Mouse (Mus musculus): ENCODE measurements around the gene Alk. TPM values are rescaled to one million over a fixed set of nuclear protein-coding genes. Genes with fewer than 3 reads are reported as not detected.
A peak's percentile ranks its signal among the peaks of the same experiment; 100 is the strongest.

Alk gene
- polyA plus RNA-seq, 1 experiment from 2014 or later: 2.0 TPM

DNA sequence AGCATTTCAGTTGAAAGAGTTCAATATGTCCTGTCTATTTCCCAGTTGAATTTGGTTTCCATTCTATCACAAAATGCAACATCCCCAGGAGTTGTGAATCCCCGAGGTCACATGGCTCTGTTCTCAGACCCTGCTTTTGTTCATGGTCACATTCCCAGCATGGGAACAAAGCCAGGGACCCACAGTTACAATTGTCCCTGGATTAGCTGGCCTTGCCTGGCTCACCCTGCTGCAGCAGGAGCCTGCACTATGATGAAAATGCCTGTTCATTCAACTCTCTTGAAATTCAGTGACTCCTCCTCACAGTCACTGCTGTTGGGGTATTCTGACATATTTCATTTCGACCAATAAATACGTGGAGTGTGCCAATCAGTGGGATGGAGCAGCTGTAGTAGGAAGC, 318.5 kb downstream of the Alk start:
- ATAC-seq: no peak
- no peak overlapping the region for H3K4me3 ChIP-seq

DNA sequence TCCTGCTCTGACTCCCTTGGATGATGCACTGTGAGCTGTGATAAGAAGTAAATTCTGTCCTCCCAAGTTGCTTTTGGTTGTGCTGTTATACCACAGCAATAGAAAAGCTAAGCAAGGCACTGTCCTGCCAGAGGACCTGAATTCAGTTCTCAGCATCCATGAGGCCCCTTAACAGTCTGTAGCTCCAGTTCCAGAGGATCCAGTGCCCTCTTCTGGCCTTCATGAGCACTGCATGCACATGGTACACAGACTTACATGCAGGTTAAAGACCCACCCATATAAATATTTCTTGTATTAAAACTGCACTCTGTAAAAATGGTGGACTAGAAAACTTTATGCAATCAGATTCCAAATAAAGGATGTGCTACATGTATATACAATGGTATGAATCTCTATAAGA, 326.1 kb downstream of the Alk start:
- H3K9me3 ChIP-seq (replicated peaks): 0 out of 2 replicates have a peak, but pooled peaks cover 3% of the 10 kb centered on the region
- no peak for ATAC-seq
- no peak overlapping the region for H3K27ac ChIP-seq
- no peaks in the 10 kb centered on the region for H3K27me3 ChIP-seq
- no peak overlapping the region for H3K4me3 ChIP-seq
- no peak overlapping the region for H3K9ac ChIP-seq
- H3K36me3 ChIP-seq (ENCODE audit: poor library complexity, severe bottlenecking): no peaks in the 10 kb centered on the region
- H3K4me2 ChIP-seq: no peak overlapping the region
- no peaks in the 10 kb centered on the region for H3K4me1 ChIP-seq

More for the DNA sequence above, 318.5 kb downstream of the Alk start:
- H3K9ac ChIP-seq: no peak overlapping the region
- H3K9me3 ChIP-seq (replicated peaks): no peaks in the 10 kb centered on the region
- H3K27me3 ChIP-seq: no peaks in the 10 kb centered on the region
- no peaks in the 10 kb centered on the region for H3K36me3 ChIP-seq (ENCODE audit: poor library complexity, severe bottlenecking)
- WGBS: 5% methylated on average over 3 of the region's 3 CpGs
- no peak overlapping the region for H3K4me2 ChIP-seq
- H3K4me1 ChIP-seq: 0 out of 2 replicates have a peak, but pooled peaks cover 7% of the 10 kb centered on the region
- H3K27ac ChIP-seq: no peak overlapping the region

DNA sequence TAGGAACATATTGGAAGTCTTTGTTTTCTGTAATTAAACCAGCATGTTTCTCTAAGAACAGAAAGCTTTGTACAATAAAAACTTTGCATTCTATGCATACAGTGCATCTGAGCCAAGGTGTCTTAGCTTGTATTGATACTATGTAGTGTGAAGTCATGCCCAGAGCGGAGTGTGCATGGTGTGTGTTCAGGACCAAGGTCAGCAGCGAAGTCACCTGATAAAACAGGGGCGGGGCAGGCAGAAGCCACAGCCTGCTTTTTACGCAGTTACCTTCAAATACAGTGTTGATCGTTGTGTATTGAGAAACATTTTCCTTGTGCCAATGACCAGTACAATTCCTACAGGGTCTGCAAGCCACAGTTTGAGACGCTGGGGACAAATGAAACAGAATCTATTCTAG, 327.6 kb downstream of the Alk start:
- Histone ChIP-seq H3K36me3 (ENCODE audit: poor library complexity, severe bottlenecking) (no peaks in the 10 kb centered on the region), H3K9ac (no peak overlapping the region), H3K4me2 (no peak overlapping the region), H3K9me3 (replicated peaks) (0 out of 2 replicates have a peak, but pooled peaks cover 3% of the 10 kb centered on the region), H3K27ac (no peak overlapping the region), H3K27me3 (no peaks in the 10 kb centered on the region), H3K4me1 (no peaks in the 10 kb centered on the region), H3K4me3 (no peak overlapping the region)
- ATAC-seq: no peak
- 82% methylated on average over 6 of the region's 6 CpGs for WGBS

DNA sequence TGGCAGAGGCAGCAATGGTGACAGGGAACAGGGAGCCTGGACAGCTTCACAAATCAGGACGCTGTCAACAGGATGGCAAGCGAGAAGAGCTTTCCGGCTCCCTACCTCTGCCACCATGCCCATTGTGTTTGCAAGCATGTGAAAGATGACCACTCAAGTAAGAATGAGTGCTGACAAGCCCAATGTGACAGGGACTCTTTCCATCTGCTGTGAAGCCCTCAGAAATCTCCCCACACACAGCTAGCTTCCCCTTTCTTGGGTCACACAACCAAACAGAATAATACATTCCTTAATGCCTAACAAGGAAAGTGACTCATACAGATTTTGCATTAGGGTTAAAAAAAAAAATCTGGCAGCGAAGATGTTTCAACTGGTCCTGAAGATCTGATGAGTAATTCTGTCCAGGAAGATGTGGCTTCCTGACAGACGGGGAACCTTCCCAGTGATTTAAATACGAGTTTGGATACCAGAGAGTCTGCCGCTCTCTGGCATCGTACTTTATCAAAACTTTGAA, 329.0 kb downstream of the Alk start:
- H3K9me3 ChIP-seq (replicated peaks): 0 out of 2 replicates have a peak, but pooled peaks cover 3% of the 10 kb centered on the region
- no peaks in the 10 kb centered on the region for H3K4me1 ChIP-seq
- H3K27me3 ChIP-seq: no peaks in the 10 kb centered on the region
- H3K27ac ChIP-seq: no peak overlapping the region
- no peak for ATAC-seq
- H3K4me3 ChIP-seq: no peak overlapping the region
- no peak overlapping the region for H3K4me2 ChIP-seq
- H3K36me3 ChIP-seq (ENCODE audit: poor library complexity, severe bottlenecking): no peaks in the 10 kb centered on the region
- no peak overlapping the region for H3K9ac ChIP-seq
- 88% methylated on average over 8 of the region's 8 CpGs for WGBS

DNA sequence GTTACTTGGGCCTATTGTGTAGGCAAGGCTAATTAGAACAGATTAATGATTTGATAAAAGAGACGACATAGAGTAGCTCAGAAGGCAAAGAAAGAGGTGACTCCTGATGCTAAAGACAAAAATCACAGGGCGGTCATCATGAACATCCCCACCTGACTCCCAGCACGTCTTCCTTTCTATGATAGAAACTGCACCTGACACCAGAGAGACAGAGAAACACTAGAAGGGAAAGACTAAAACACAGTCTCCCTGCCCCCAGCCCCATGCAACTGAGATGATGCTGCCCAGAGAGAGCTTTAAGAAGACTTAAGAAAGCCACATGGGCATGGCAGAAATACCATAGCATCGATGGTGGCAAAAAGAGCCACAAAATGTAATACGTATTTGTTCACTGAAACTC, 330.2 kb downstream of the Alk start:
- no peak for ATAC-seq
- Histone ChIP-seq H3K4me1 (no peaks in the 10 kb centered on the region), H3K27me3 (no peaks in the 10 kb centered on the region), H3K9ac (no peak overlapping the region), H3K9me3 (replicated peaks) (0 out of 2 replicates have a peak, but pooled peaks cover 3% of the 10 kb centered on the region), H3K4me3 (no peak overlapping the region), H3K36me3 (ENCODE audit: poor library complexity, severe bottlenecking) (no peaks in the 10 kb centered on the region), H3K27ac (no peak overlapping the region), H3K4me2 (no peak overlapping the region)
- 78% methylated on average over 5 of the region's 5 CpGs for WGBS

DNA sequence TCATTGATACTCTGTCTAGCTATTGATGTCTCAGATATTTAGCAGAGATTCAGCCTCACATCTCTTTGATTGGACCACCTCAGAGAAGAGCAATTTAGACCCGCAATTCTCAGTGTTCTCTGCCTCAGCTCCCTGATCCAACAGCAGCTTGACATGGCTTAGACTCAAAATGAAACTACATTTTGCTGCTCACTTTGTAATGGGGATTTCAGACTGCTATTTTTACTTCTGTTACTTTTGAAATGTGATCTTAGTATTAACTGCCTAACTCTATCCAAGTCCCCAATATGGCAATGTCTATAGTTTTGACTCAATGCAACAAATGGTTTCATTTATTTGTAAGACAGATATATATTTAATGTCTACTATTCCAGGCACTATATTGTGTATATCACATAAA, 332.8 kb downstream of the Alk start:
- WGBS: 78% methylated on average over 1 of the region's 1 CpGs
- Histone ChIP-seq H3K27me3 (no peaks in the 10 kb centered on the region), H3K4me1 (no peaks in the 10 kb centered on the region), H3K36me3 (ENCODE audit: poor library complexity, severe bottlenecking) (no peaks in the 10 kb centered on the region), H3K9me3 (replicated peaks) (no peaks in the 10 kb centered on the region), H3K4me3 (no peak overlapping the region), H3K4me2 (no peak overlapping the region), H3K27ac (no peak overlapping the region), H3K9ac (no peak overlapping the region)
- ATAC-seq: no peak

DNA sequence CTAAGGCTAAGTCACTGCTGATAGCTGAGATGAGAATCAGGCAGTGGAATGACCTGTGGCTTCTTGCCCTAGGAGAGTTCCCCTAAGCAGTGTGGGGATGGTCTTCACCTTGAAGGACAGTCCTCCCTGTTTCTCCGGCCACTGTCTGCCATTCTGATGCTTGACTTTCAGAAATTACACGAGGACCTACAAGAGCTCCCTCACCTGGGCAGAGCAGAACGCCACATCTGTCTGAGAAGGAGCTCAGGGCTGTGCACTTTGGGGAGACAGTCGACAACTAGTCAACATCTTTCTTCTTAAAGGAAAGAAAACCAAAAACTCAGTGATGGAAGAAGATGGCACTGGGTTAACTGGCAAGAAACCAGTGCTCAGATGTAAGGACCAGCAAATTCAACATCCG, 335.9 kb downstream of the Alk start:
- Histone ChIP-seq H3K36me3 (ENCODE audit: poor library complexity, severe bottlenecking) (no peaks in the 10 kb centered on the region), H3K9me3 (replicated peaks) (no peaks in the 10 kb centered on the region), H3K9ac (no peak overlapping the region), H3K4me2 (no peak overlapping the region), H3K27me3 (no peaks in the 10 kb centered on the region), H3K4me3 (no peak overlapping the region), H3K27ac (no peak overlapping the region), H3K4me1 (peaks cover 3% of the 10 kb centered on the region; the same call in 1 of the 2 replicates)
- ATAC-seq: no peak
- 87% methylated on average over 5 of the region's 5 CpGs for WGBS

DNA sequence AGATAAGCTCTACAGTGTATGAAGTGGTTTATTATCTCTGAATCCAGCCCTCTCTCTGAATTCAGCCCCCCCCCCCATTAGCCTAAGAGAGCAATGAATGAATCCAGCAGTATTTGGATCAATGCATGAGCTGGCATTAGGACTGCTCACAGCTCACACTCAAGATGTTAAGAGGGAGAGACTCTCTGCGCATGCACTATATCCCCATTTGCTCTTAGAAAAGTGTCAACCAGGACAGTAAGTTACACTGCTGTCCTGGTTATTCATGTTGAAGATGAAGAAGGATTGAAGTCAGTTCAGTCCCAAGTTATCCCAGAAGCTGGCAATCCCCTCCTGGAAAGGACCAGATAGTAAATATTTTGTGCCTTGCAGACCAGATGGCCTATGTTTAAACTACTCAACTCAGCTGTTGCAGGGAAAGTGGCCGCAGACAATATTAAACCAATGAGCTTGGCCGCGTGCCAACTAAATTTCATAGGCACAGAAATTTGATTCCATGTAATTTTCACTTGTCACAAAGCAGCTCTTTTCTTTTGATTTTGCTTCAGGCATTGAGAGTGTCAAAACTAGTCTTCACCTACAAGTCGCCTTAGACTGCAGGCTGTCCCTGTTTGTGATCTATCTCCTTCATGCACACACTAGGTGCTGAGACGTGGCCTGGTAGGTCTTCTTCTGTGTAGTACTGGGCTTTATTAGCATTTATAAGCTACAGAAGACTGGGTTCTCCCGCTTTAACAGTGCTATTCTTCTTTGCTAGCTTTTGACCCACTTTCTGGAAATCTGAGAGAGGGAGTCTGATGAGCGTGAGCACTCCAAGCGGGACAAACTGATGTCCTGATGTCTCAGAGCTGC, 339.0 kb downstream of the Alk start:
- H3K27me3 ChIP-seq: no peaks in the 10 kb centered on the region
- no peaks in the 10 kb centered on the region for H3K9me3 ChIP-seq (replicated peaks)
- H3K27ac ChIP-seq: no peak overlapping the region
- H3K4me3 ChIP-seq: no peak overlapping the region
- H3K36me3 ChIP-seq (ENCODE audit: poor library complexity, severe bottlenecking): no peaks in the 10 kb centered on the region
- H3K9ac ChIP-seq: no peak overlapping the region
- 84% methylated on average over 9 of the region's 9 CpGs for WGBS
- H3K4me2 ChIP-seq: no peak overlapping the region
- peaks cover 3% of the 10 kb centered on the region; the same call in 1 of the 2 replicates for H3K4me1 ChIP-seq
- peak; percentile 36; the same call in 1 of the 2 replicates for ATAC-seq

DNA sequence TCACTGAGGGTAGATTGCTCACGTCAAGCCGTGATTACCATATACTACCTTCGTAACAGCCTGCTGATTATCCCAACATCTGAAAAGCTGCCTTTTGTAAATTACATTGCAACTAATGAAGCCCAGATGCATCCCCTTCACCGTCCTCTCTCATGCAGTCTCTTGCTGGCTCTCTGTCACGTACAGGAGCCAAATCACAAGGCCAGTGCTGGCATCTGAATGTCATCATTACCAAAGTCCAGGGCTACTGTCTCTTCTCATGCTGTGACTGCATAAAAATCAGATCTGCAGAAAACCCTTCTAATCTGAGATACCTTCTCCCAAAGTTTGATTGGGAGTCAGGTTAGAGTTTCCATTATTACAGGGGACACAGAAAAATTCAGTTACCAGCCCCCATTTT, 351.0 kb downstream of the Alk start:
- Histone ChIP-seq H3K27ac (no peak overlapping the region), H3K36me3 (ENCODE audit: poor library complexity, severe bottlenecking) (no peaks in the 10 kb centered on the region), H3K27me3 (no peaks in the 10 kb centered on the region), H3K4me3 (no peak overlapping the region), H3K4me1 (no peaks in the 10 kb centered on the region), H3K9ac (no peak overlapping the region), H3K9me3 (replicated peaks) (no peaks in the 10 kb centered on the region), H3K4me2 (no peak overlapping the region)
- WGBS: 72% methylated on average over 5 of the region's 5 CpGs
- no peak for ATAC-seq

DNA sequence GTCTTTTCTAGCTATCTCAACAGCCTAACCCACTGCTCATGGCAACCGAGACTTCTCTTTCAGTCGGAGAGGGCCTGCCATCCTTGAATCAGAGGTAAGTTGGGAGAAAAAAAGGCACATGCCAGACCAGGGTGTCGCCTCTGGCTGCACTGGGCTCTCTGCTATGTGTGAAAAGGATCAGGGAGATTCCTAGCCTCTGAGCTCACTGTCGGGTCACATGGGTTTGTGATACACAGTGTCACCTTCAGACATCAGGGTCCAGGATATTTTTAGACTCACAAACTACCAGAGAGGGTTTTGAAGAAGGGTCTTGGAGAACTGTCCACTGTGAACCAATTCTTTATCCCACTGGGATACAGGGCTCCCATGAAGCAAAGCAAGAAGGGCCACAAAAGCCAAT, 352.9 kb downstream of the Alk start:
- Histone ChIP-seq H3K36me3 (ENCODE audit: poor library complexity, severe bottlenecking) (no peaks in the 10 kb centered on the region), H3K27me3 (no peaks in the 10 kb centered on the region), H3K27ac (no peak overlapping the region), H3K4me2 (no peak overlapping the region), H3K9me3 (replicated peaks) (no peaks in the 10 kb centered on the region), H3K4me1 (no peaks in the 10 kb centered on the region), H3K4me3 (no peak overlapping the region), H3K9ac (no peak overlapping the region)
- ATAC-seq: no peak
- 84% methylated on average over 4 of the region's 4 CpGs for WGBS

DNA sequence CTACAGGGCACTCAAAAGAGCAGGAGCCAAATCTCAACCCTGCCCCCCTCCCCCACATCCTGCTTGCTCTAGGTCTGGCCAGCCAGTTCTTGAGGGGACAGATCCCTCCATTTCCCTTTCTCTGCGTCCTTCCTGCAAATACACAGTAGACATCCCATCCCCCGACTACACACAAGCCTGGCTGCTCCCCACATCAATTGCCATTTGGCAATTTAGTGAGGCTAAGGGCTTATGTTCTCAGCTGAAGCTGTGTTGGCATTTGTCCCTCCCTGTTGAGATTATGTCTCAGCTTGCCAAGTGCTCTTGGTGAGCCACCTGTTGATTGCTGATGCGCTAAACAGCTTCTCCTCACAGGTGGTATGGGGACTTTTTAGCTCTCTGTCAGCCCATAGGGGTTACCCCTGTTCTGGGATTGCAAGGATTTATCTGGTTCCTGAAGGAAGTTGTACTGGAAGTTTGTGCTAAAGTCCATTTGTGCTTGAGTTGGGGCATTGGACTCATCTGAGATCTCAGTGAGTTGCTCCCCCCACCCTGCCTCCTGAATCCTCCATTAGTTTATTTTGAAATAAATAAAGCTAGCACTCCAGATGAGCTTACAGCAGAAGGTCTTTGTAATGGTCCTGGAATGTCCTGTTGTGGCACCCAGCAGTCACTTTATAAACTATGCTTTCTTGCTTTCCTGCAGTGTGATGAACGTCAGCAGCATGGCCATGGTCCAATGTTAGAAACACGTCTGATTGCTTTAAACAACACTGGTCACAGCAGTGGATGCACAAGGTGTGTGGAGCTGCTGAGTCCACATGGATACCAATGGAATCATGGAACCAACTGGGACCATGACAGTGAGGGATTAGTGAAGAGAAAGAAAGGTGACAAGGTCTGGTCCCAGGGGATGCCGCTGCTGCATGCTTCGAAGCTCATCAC, 353.7 kb downstream of the Alk start:
- no peaks in the 10 kb centered on the region for H3K4me1 ChIP-seq
- H3K9ac ChIP-seq: no peak overlapping the region
- H3K36me3 ChIP-seq (ENCODE audit: poor library complexity, severe bottlenecking): no peaks in the 10 kb centered on the region
- H3K4me2 ChIP-seq: no peak overlapping the region
- no peaks in the 10 kb centered on the region for H3K27me3 ChIP-seq
- no peak overlapping the region for H3K27ac ChIP-seq
- WGBS: 71% methylated on average over 7 of the region's 7 CpGs
- no peaks in the 10 kb centered on the region for H3K9me3 ChIP-seq (replicated peaks)
- no peak overlapping the region for H3K4me3 ChIP-seq
- peak; percentile 50; the same call in 1 of the 2 replicates for ATAC-seq

DNA sequence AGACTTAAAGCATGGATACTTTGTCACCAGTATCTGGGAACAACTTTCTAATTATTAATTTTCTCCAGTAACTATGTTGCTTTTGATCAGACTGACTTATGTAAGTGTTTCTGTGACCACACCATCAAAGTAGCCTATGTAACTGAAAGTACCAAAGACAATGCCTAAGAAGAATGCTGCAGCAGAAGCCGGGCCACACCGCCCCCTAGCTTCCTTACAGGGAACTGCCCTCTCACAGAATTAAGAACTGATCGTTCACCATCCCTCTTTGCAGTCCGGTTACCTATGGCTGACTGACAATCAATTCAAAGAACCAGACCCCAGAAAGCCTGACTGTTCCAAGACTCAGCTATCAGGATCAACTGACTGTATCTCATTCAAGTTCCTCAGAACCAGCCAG, 362.4 kb downstream of the Alk start:
- ATAC-seq: no peak
- Histone ChIP-seq H3K27ac (no peak overlapping the region), H3K36me3 (ENCODE audit: poor library complexity, severe bottlenecking) (no peaks in the 10 kb centered on the region), H3K9me3 (replicated peaks) (0 out of 2 replicates have a peak, but pooled peaks cover 8% of the 10 kb centered on the region), H3K27me3 (no peaks in the 10 kb centered on the region), H3K4me2 (no peak overlapping the region), H3K4me1 (peaks cover 9% of the 10 kb centered on the region), H3K9ac (no peak overlapping the region), H3K4me3 (no peak overlapping the region)
- 38% methylated on average over 4 of the region's 4 CpGs for WGBS
